Mouse (Mus musculus) ovary, postnatal 10 days (tissue): ENCODE measurements at regions not wholly inside any gene's neighbourhood (a gene's known extent, or its start where the extent isn't known, plus 50 kb on each side); places are given as distances from the start of the nearest gene placed in this dataset.
"Not testable (repeated sequence)": the region's sequence is repeated elsewhere in the genome, so short reads cannot be mapped to it uniquely, and the experiment has no call there.

Experiments
- DNase-seq: peaks from one replicate; pipeline ENCODE4 v3.0.0; 2022; ENCODE audit warnings: low spot score

GRCm38 (mm10) chr1:35869381-35870143 lies 198.6 kb upstream of the Hs6st1 start:
- DNase-seq: no peak

DNA sequence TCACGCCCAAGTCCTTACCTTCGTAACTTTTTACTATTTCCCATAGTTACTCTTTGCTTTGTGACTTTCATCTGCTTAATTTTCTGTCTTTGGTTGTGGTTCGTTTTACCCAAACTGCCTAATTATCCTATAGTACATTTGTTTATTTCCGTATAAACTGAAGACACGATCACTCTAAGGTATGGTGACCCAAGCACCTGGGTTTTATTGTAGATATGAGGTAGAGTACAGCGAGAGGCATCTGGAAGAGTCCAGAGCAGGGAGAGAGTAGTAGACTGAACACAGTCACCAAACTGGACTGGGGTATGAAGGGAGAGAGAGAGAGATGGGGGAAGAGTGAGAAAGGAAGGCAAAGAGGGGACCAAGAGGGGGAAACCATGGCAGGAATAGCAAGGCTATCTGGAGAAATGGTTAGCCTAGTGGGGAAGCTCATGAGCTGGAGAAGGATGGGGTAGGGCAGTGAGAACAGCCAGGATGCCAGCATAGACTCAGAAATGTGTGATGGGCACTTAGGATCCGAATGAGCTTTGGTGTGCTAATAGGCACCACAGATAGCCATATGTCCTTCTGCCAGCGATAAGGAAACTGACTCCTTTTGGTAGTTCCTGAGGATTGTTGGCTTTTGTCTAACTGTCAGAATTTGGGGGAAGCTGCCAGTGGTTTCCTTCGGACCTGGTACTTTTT lies 197.9 kb upstream of the Hs6st1 start:
- DNase-seq: no peak

- no peak for DNase-seq
Measured at GRCm38 (mm10) chr1:35873038-35873437, 195.2 kb upstream of the Hs6st1 start.

- no peak for DNase-seq
Measured at GRCm38 (mm10) chr1:35875210-35875811, 192.9 kb upstream of the Hs6st1 start.

DNA sequence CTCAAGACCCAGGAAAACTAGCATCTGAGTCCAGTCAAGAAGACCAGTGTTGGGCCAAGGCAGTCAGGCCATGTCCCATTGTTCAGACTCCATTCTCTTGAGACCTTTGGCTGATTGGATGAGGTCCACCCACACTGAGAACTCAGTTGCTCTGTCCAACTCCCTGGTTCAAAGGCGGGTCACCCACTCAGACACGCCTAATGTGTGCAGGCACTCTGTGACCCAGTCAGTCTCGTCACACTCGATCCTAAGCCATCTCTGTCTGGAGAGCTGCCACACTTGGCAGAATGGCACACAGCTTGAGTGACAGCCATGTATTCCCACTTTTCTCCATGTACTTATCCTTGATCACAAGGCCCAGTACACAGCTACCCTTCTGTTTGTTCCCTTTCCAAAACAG lies 189.8 kb upstream of the Hs6st1 start:
- DNase-seq: no peak

DNA sequence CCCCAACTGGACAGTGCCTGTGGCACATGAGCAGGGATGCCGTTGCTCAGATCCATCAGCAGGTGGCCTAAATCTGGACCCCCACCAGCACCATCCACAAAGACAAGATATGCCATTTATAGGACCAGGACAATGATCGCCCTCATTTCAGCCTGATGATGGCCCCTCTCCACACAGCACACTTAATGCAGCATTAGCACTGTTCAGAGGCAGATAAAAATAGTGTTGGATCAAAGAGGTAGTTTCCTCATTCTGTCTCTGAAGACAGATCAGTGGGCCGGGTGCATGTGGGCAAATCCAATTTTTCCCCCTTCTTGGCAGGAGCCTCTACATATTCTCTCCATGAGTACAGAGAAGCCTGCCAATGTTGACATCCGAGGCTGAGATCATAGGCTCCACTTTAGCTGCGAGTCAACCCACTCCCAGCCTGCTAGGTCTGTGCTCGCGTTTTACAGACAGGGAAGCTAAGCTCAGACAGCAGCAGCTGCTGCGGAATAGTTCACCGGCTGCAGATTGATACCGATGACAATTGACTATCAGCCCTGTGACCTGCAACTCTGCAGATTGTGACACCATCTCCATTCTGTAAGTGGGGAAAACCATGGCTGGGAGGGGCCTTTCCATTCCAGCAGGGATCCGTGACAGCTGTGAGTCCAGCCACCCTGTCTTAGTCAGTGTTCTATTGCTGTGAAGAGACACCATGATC lies 188.7 kb upstream of the Hs6st1 start:
- DNase-seq: no peak

GRCm38 (mm10) chr1:35880562-35881265 lies 187.5 kb upstream of the Hs6st1 start:
- DNase-seq: no peak

DNA sequence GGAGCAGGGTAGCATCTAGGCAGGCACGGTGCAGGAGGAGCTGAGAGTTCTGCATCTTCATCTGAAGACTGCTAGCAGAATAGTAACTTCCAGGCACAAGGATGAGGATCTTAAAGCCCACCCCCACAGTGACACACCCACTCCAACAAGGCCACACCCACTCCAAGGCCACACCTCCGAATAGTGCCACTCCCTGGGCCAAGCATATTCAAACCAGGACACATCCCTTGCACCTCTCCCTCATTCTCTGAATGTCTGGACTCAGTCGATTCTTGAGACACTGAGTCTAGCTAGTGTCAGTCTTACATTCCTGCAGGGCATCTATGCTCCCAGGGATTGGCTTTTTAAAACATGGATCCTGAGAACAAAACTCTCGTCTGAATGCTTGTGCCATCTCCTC lies 186.7 kb upstream of the Hs6st1 start:
- no peak for DNase-seq

- no peak for DNase-seq
Measured at GRCm38 (mm10) chr1:35882101-35882500, 186.1 kb upstream of the Hs6st1 start.

- no peak for DNase-seq
Measured at GRCm38 (mm10) chr1:35889731-35890499, 178.3 kb upstream of the Hs6st1 start.

DNA sequence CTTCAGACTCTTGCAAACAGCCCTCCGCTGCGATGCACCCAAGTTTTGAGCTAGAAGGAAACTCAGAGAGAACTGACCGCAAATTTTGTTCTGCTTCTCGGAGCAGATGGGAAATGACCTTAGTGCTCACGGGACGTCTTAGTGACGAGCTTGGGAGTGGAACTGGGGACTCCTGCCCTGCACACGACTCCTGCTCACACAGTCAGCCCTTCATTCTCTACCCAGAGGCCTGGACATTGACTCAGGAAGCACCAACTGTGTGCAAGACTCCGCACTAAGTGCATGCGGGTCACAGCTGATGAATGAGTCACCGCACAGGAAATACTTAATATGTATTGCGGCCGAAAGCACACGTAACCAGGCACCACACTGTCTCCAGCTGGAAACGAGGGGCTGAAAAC lies 177.7 kb upstream of the Hs6st1 start:
- no peak for DNase-seq

GRCm38 (mm10) chr1:35899536-35899935 lies 168.7 kb upstream of the Hs6st1 start:
- DNase-seq: no peak

- DNase-seq: no peak
Measured at GRCm38 (mm10) chr1:35904001-35904547, 164.1 kb upstream of the Hs6st1 start.

DNA sequence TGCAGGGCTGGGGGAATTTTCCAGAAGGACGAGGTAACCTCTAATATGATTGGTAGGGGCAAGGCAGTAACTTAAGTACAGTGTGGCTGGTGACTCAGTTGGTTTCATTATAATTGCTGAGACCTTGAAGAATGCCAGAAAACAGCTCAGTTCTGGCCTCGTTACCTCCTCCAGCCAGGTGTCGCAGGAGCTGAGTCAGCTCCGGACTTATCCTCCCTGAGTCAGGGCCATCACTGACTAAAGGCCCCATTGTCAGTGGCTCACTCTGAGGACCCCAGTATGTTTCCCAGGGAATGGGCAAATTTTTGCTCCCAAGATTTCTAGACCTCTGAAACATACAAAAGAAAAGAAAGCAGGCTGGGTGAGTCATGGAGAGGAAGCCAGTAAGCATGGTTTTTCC lies 154.6 kb upstream of the Hs6st1 start:
- DNase-seq: no peak

DNA sequence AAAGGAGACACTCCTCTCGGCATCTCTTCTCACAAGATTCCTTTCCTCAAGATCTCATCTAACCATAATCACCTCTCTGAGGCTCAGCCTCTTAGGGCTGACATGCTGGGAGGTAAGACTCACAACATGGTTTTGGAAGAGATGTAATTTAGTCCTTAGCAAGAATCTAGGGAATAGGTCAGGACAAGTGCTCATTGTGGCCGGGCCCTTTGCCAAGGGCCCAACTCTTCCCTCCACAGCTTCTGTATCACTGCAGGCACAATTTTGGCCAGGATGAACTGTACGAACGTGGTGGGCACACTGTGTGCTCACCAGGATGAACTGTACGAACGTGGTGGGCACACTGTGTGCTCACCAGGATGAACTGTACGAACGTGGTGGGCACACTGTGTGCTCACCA lies 154.0 kb upstream of the Hs6st1 start:
- DNase-seq: not testable (repeated sequence)

- DNase-seq: no peak
Measured at GRCm38 (mm10) chr1:35915526-35915925, 152.7 kb upstream of the Hs6st1 start.

DNA sequence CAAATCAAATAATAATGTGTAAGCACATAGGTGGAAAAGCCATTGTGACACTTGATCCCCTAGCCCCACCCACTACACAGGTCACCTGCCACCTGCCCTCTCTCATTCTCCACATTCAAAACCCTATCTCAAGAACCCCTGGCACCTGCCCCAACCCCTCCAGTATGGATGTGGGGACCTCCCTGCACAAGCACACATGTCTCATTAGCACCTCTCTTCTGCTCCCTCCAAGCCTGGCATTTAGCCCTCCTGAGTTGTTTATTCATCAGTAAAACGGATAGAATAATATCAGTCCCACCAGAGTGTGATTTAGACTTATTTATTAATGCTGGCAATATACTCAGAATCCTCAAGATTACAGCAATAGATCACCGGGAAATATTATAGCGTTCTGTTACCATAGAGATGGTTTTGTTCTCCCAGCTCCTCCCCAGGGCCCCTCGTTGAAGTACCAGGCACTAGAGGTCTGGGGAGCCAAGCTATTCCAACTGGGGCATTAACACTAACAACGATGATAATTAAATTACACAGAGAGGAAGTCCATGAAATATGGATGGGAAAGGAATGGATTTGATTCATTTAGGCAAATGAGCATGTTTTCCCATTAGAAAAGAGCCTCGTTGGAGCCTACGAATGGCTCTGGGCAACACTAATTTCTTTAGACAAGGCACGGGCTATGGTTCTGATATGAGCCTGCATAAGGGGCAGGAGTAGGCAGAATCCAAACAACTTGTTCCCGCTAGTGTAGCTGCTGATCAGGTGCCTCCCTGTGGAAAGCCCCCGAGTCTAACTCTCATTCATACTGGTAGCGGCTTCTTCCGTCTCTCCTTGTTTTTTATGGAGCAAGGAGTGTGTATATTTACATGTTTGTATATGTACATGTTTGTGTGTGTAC lies 148.1 kb upstream of the Hs6st1 start:
- no peak for DNase-seq

GRCm38 (mm10) chr1:35924796-35925195 lies 143.4 kb upstream of the Hs6st1 start:
- no peak for DNase-seq

DNA sequence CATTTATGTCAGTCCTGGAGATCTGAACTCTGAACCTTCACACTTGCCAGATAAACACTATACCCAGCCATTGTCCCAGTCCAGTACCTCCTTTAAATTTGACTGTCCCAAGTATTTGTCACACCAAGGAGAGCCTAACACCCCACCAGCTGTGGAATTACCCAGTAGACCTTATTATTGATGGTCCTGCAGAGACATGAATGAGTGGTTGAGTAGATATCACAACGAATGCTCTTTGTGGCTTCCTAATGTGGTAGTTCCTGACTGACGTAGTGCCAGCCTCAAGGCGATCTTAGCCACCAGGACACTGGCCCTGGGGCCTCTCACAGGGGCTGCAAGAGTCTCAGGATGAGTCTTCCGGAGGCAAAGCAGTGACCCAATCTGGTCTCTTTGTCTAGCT lies 142.9 kb upstream of the Hs6st1 start:
- no peak for DNase-seq
